Mouse (Mus musculus): ENCODE results near the gene Gstt2. TPM values are rescaled to one million over a fixed set of nuclear protein-coding genes. Genes with fewer than 3 reads are reported as not detected.

The Gstt2 gene
- total RNA-seq (2018; cell fraction: chromatin; rRNA removed): 10 to 100 TPM; 12.9 to 63.7 (median 26.1) TPM
- 10 to 100 TPM in 8 of 26 experiments, 1 to 10 TPM in 18; 3.9 to 14.5 (median 8.0) TPM for total RNA-seq (2018; cell fraction: cytosol; rRNA removed)
- 10 to 100 TPM; 18.2 to 64.6 (median 29.2) TPM for total RNA-seq (2018; cell fraction: nucleus; rRNA removed)
- polyA plus RNA-seq (2018): 6.2 to 19.7 TPM (median 10.8 TPM) in 3 replicates

GRCm38 (mm10) chr10:75837248-75837759 is at the start of gene Gstt2:
TSS of gene Gstt2 (minus strand) at chr10:75837424.
- Histone ChIP-seq H3K79me2 (ENCODE audit: inconsistent target) (no peaks in the 10 kb centered on the region), H3K36me3 (ENCODE audit: inconsistent target) (no peaks in the 10 kb centered on the region), H3K4me3 (ENCODE audit: inconsistent target) (peak within 1 kb of the TSS; percentile 77), H3K27ac (peak within 1 kb of the TSS; percentile 85)
- 3% methylated on average over 18 of the region's 21 CpGs for WGBS (ENCODE audit: missing documents)

- no peak overlapping the region for H3K4me3 ChIP-seq (ENCODE audit: inconsistent target)
- no peak overlapping the region for H3K27ac ChIP-seq
- 94% methylated on average over 8 of the region's 8 CpGs for WGBS (ENCODE audit: missing documents)
- no peaks in the 10 kb centered on the region for H3K36me3 ChIP-seq (ENCODE audit: inconsistent target)
- no peaks in the 10 kb centered on the region for H3K79me2 ChIP-seq (ENCODE audit: inconsistent target)
These were observed 47.5 kb upstream of the Gstt2 start for GRCm38 (mm10) chr10:75884742-75885141.

GRCm38 (mm10) chr10:75883232-75883552 is 46.0 kb upstream of the Gstt2 start:
- H3K79me2 ChIP-seq (ENCODE audit: inconsistent target): no peaks in the 10 kb centered on the region
- H3K36me3 ChIP-seq (ENCODE audit: inconsistent target): no peaks in the 10 kb centered on the region
- no peak overlapping the region for H3K27ac ChIP-seq
- H3K4me3 ChIP-seq (ENCODE audit: inconsistent target): no peak overlapping the region
- WGBS (ENCODE audit: missing documents): 4% methylated on average over 10 of the region's 10 CpGs

GRCm38 (mm10) chr10:75882433-75883231 is 45.4 kb upstream of the Gstt2 start:
- Histone ChIP-seq H3K36me3 (ENCODE audit: inconsistent target) (no peaks in the 10 kb centered on the region), H3K4me3 (ENCODE audit: inconsistent target) (no peak overlapping the region), H3K27ac (no peak overlapping the region), H3K79me2 (ENCODE audit: inconsistent target) (no peaks in the 10 kb centered on the region)
- 50% methylated on average over 13 of the region's 15 CpGs for WGBS (ENCODE audit: missing documents)

GRCm38 (mm10) chr10:75881578-75882432 is 44.6 kb upstream of the Gstt2 start:
- WGBS (ENCODE audit: missing documents): 81% methylated on average over 20 of the region's 20 CpGs
- Histone ChIP-seq H3K79me2 (ENCODE audit: inconsistent target) (no peaks in the 10 kb centered on the region), H3K4me3 (ENCODE audit: inconsistent target) (no peak overlapping the region), H3K36me3 (ENCODE audit: inconsistent target) (no peaks in the 10 kb centered on the region), H3K27ac (no peak overlapping the region)

GRCm38 (mm10) chr10:75880771-75881577 is 43.8 kb upstream of the Gstt2 start:
- Histone ChIP-seq H3K27ac (no peak overlapping the region), H3K4me3 (ENCODE audit: inconsistent target) (no peak overlapping the region), H3K79me2 (ENCODE audit: inconsistent target) (no peaks in the 10 kb centered on the region), H3K36me3 (ENCODE audit: inconsistent target) (no peaks in the 10 kb centered on the region)
- WGBS (ENCODE audit: missing documents): 70% methylated on average over 6 of the region's 6 CpGs

- no peak overlapping the region for H3K4me3 ChIP-seq (ENCODE audit: inconsistent target)
- 92% methylated on average over 10 of the region's 10 CpGs for WGBS (ENCODE audit: missing documents)
These were observed 43.1 kb upstream of the Gstt2 start for GRCm38 (mm10) chr10:75880351-75880750.

GRCm38 (mm10) chr10:75878836-75879235 is 41.6 kb upstream of the Gstt2 start:
- 95% methylated on average over 3 of the region's 3 CpGs for WGBS (ENCODE audit: missing documents)
- no peaks in the 10 kb centered on the region for H3K79me2 ChIP-seq (ENCODE audit: inconsistent target)
- H3K4me3 ChIP-seq (ENCODE audit: inconsistent target): no peak overlapping the region
- H3K36me3 ChIP-seq (ENCODE audit: inconsistent target): no peaks in the 10 kb centered on the region
- H3K27ac ChIP-seq: no peak overlapping the region

More at GRCm38 (mm10) chr10:75880351-75880750, 43.1 kb upstream of the Gstt2 start:
- Histone ChIP-seq H3K36me3 (ENCODE audit: inconsistent target) (no peaks in the 10 kb centered on the region), H3K27ac (no peak overlapping the region), H3K79me2 (ENCODE audit: inconsistent target) (no peaks in the 10 kb centered on the region)

GRCm38 (mm10) chr10:75873543-75874170 is 36.4 kb upstream of the Gstt2 start:
- H3K27ac ChIP-seq: no peak overlapping the region
- no peaks in the 10 kb centered on the region for H3K36me3 ChIP-seq (ENCODE audit: inconsistent target)
- no peak overlapping the region for H3K4me3 ChIP-seq (ENCODE audit: inconsistent target)
- WGBS (ENCODE audit: missing documents): 73% methylated on average over 10 of the region's 10 CpGs
- H3K79me2 ChIP-seq (ENCODE audit: inconsistent target): no peaks in the 10 kb centered on the region

- WGBS (ENCODE audit: missing documents): 9% methylated on average over 11 of the region's 11 CpGs
- H3K4me3 ChIP-seq (ENCODE audit: inconsistent target): peak overlapping the region; percentile 8; the same call in 1 of the 2 replicates
These were observed 35.8 kb upstream of the Gstt2 start for GRCm38 (mm10) chr10:75872915-75873542.

GRCm38 (mm10) chr10:75872025-75872914 is 35.0 kb upstream of the Gstt2 start:
- Histone ChIP-seq H3K36me3 (ENCODE audit: inconsistent target) (no peaks in the 10 kb centered on the region), H3K79me2 (ENCODE audit: inconsistent target) (no peaks in the 10 kb centered on the region), H3K27ac (no peak overlapping the region), H3K4me3 (ENCODE audit: inconsistent target) (peak overlapping the region; percentile 8; the same call in 1 of the 2 replicates)
- WGBS (ENCODE audit: missing documents): 55% methylated on average over 10 of the region's 10 CpGs

More at GRCm38 (mm10) chr10:75872915-75873542, 35.8 kb upstream of the Gstt2 start:
- Histone ChIP-seq H3K79me2 (ENCODE audit: inconsistent target) (no peaks in the 10 kb centered on the region), H3K27ac (no peak overlapping the region), H3K36me3 (ENCODE audit: inconsistent target) (no peaks in the 10 kb centered on the region)

- Histone ChIP-seq H3K36me3 (ENCODE audit: inconsistent target) (no peaks in the 10 kb centered on the region), H3K79me2 (ENCODE audit: inconsistent target) (no peaks in the 10 kb centered on the region), H3K27ac (no peak overlapping the region), H3K4me3 (ENCODE audit: inconsistent target) (no peak overlapping the region)
- 92% methylated on average over 5 of the region's 5 CpGs for WGBS (ENCODE audit: missing documents)
These were observed 24.4 kb upstream of the Gstt2 start for GRCm38 (mm10) chr10:75861587-75861986.
